Mouse (Mus musculus): ENCODE data around the gene Sertm1. TPM values are rescaled to one million over a fixed set of nuclear protein-coding genes. Genes with fewer than 3 reads are reported as not detected.

The Sertm1 gene
- 0.18 and 0.37 TPM in 2 replicates for polyA plus RNA-seq (2014; fragmentation: Nextera tagmentation; extraction: Ambion mirVana)

GRCm38 (mm10) chr3:54915643-54916071 is at the start of gene Sertm1:
TSS of gene Sertm1 (minus strand) at chr3:54915887.
- Histone ChIP-seq H3K36me3 (ENCODE audit: control insufficient read depth, insufficient read depth, low read length) (no peaks in the 10 kb centered on the region), H3K4me2 (peak within 1 kb of the TSS; percentile 88), H3K4me3 (ENCODE audit: low read depth, low read length) (peak within 1 kb of the TSS; percentile 62), H3K27me3 (ENCODE audit: control insufficient read depth, insufficient read depth, low read length) (peaks cover 32% of the 10 kb centered on the region), H3K9me3 (replicated peaks; ENCODE audit: control insufficient read depth, low read length) (no peaks in the 10 kb centered on the region), H3K4me1 (ENCODE audit: control insufficient read depth, insufficient read depth, low read length) (0 out of 2 replicates have a peak, but pooled peaks cover 2% of the 10 kb centered on the region), H3K27ac (ENCODE audit: low read depth, low read length) (no peak within 1 kb of the TSS), H3K9ac (ENCODE audit: low read depth, low read length) (peak within 1 kb of the TSS; percentile 62)
- under 1% methylated on average over 36 of the region's 38 CpGs for WGBS (ENCODE audit: insufficient replicate concordance)
- peak; percentile 85 for ATAC-seq (replicated peaks; ENCODE audit: insufficient number of reproducible peaks, low FRiP score, low TSS enrichment)

GRCm38 (mm10) chr3:54964948-54965506 is 49.3 kb upstream of the Sertm1 start:
- H3K4me2 ChIP-seq, result no peak overlapping the region
- ATAC-seq (replicated peaks; ENCODE audit: insufficient number of reproducible peaks, low FRiP score, low TSS enrichment), result no peak
- H3K9me3 ChIP-seq (replicated peaks; ENCODE audit: control insufficient read depth, low read length), result no peaks in the 10 kb centered on the region
- H3K4me1 ChIP-seq (ENCODE audit: control insufficient read depth, insufficient read depth, low read length), result no peaks in the 10 kb centered on the region
- no peak overlapping the region for H3K4me3 ChIP-seq (ENCODE audit: low read depth, low read length)
- no peak overlapping the region for H3K27ac ChIP-seq (ENCODE audit: low read depth, low read length)
- no peaks in the 10 kb centered on the region for H3K36me3 ChIP-seq (ENCODE audit: control insufficient read depth, insufficient read depth, low read length)
- no peak overlapping the region for H3K9ac ChIP-seq (ENCODE audit: low read depth, low read length)
- no peaks in the 10 kb centered on the region for H3K27me3 ChIP-seq (ENCODE audit: control insufficient read depth, insufficient read depth, low read length)
- 63% methylated on average over 3 of the region's 3 CpGs for WGBS (ENCODE audit: insufficient replicate concordance)

- H3K27me3 ChIP-seq (ENCODE audit: control insufficient read depth, insufficient read depth, low read length), result no peaks in the 10 kb centered on the region
- no peak for ATAC-seq (replicated peaks; ENCODE audit: insufficient number of reproducible peaks, low FRiP score, low TSS enrichment)
- no peaks in the 10 kb centered on the region for H3K36me3 ChIP-seq (ENCODE audit: control insufficient read depth, insufficient read depth, low read length)
- no peak overlapping the region for H3K4me2 ChIP-seq
- no peak overlapping the region for H3K4me3 ChIP-seq (ENCODE audit: low read depth, low read length)
- H3K9ac ChIP-seq (ENCODE audit: low read depth, low read length), result no peak overlapping the region
- H3K27ac ChIP-seq (ENCODE audit: low read depth, low read length), result no peak overlapping the region
- WGBS (ENCODE audit: insufficient replicate concordance), result 59% methylated on average over 6 of the region's 6 CpGs
- H3K4me1 ChIP-seq (ENCODE audit: control insufficient read depth, insufficient read depth, low read length), result no peaks in the 10 kb centered on the region
- 0 out of 2 replicates have a peak, but pooled peaks cover 2% of the 10 kb centered on the region for H3K9me3 ChIP-seq (replicated peaks; ENCODE audit: control insufficient read depth, low read length)
These were observed 27.6 kb upstream of the Sertm1 start for GRCm38 (mm10) chr3:54943067-54943810.

GRCm38 (mm10) chr3:54934535-54934934 is 18.8 kb upstream of the Sertm1 start:
- Histone ChIP-seq H3K9ac (ENCODE audit: low read depth, low read length) (no peak overlapping the region), H3K27ac (ENCODE audit: low read depth, low read length) (no peak overlapping the region), H3K4me2 (no peak overlapping the region), H3K36me3 (ENCODE audit: control insufficient read depth, insufficient read depth, low read length) (no peaks in the 10 kb centered on the region), H3K27me3 (ENCODE audit: control insufficient read depth, insufficient read depth, low read length) (no peaks in the 10 kb centered on the region), H3K4me1 (ENCODE audit: control insufficient read depth, insufficient read depth, low read length) (no peaks in the 10 kb centered on the region), H3K4me3 (ENCODE audit: low read depth, low read length) (no peak overlapping the region), H3K9me3 (replicated peaks; ENCODE audit: control insufficient read depth, low read length) (no peaks in the 10 kb centered on the region)
- no peak for ATAC-seq (replicated peaks; ENCODE audit: insufficient number of reproducible peaks, low FRiP score, low TSS enrichment)
- WGBS (ENCODE audit: insufficient replicate concordance), result 74% methylated on average over 4 of the region's 4 CpGs

GRCm38 (mm10) chr3:54932599-54932998 is 16.9 kb upstream of the Sertm1 start:
- H3K4me1 ChIP-seq (ENCODE audit: control insufficient read depth, insufficient read depth, low read length), result no peaks in the 10 kb centered on the region

GRCm38 (mm10) chr3:54920425-54920824 is 4.7 kb upstream of the Sertm1 start:
- Histone ChIP-seq H3K9ac (ENCODE audit: low read depth, low read length) (no peak overlapping the region), H3K9me3 (replicated peaks; ENCODE audit: control insufficient read depth, low read length) (no peaks in the 10 kb centered on the region), H3K36me3 (ENCODE audit: control insufficient read depth, insufficient read depth, low read length) (no peaks in the 10 kb centered on the region), H3K4me1 (ENCODE audit: control insufficient read depth, insufficient read depth, low read length) (no peaks in the 10 kb centered on the region), H3K4me2 (no peak overlapping the region), H3K27ac (ENCODE audit: low read depth, low read length) (no peak overlapping the region), H3K27me3 (ENCODE audit: control insufficient read depth, insufficient read depth, low read length) (peaks cover 15% of the 10 kb centered on the region), H3K4me3 (ENCODE audit: low read depth, low read length) (no peak overlapping the region)
- 78% methylated on average over 3 of the region's 3 CpGs for WGBS (ENCODE audit: insufficient replicate concordance)
- no peak for ATAC-seq (replicated peaks; ENCODE audit: insufficient number of reproducible peaks, low FRiP score, low TSS enrichment)

More at GRCm38 (mm10) chr3:54932599-54932998, 16.9 kb upstream of the Sertm1 start:
- H3K4me2 ChIP-seq, result no peak overlapping the region
- H3K27me3 ChIP-seq (ENCODE audit: control insufficient read depth, insufficient read depth, low read length), result no peaks in the 10 kb centered on the region
- 88% methylated on average over 4 of the region's 4 CpGs for WGBS (ENCODE audit: insufficient replicate concordance)
- no peak overlapping the region for H3K27ac ChIP-seq (ENCODE audit: low read depth, low read length)
- H3K4me3 ChIP-seq (ENCODE audit: low read depth, low read length), result no peak overlapping the region
- no peaks in the 10 kb centered on the region for H3K9me3 ChIP-seq (replicated peaks; ENCODE audit: control insufficient read depth, low read length)
- no peak overlapping the region for H3K9ac ChIP-seq (ENCODE audit: low read depth, low read length)
- ATAC-seq (replicated peaks; ENCODE audit: insufficient number of reproducible peaks, low FRiP score, low TSS enrichment), result no peak
- no peaks in the 10 kb centered on the region for H3K36me3 ChIP-seq (ENCODE audit: control insufficient read depth, insufficient read depth, low read length)

GRCm38 (mm10) chr3:54914845-54915642 is 643 bp downstream of the Sertm1 start:
- WGBS (ENCODE audit: insufficient replicate concordance), result 4% methylated on average over 31 of the region's 31 CpGs
- no peaks in the 10 kb centered on the region for H3K9me3 ChIP-seq (replicated peaks; ENCODE audit: control insufficient read depth, low read length)
- peak overlapping the region; percentile 62 for H3K9ac ChIP-seq (ENCODE audit: low read depth, low read length)
- H3K4me3 ChIP-seq (ENCODE audit: low read depth, low read length), result peak overlapping the region; percentile 62
- H3K4me1 ChIP-seq (ENCODE audit: control insufficient read depth, insufficient read depth, low read length), result 0 out of 2 replicates have a peak, but pooled peaks cover 2% of the 10 kb centered on the region
- H3K27me3 ChIP-seq (ENCODE audit: control insufficient read depth, insufficient read depth, low read length), result peaks cover 32% of the 10 kb centered on the region
- no peaks in the 10 kb centered on the region for H3K36me3 ChIP-seq (ENCODE audit: control insufficient read depth, insufficient read depth, low read length)
- peak; percentile 59 for ATAC-seq (replicated peaks; ENCODE audit: insufficient number of reproducible peaks, low FRiP score, low TSS enrichment)
- no peak overlapping the region for H3K27ac ChIP-seq (ENCODE audit: low read depth, low read length)
- peak overlapping the region; percentile 88 for H3K4me2 ChIP-seq

- Histone ChIP-seq H3K27me3 (ENCODE audit: control insufficient read depth, insufficient read depth, low read length) (0 out of 2 replicates have a peak, but pooled peaks cover 5% of the 10 kb centered on the region), H3K36me3 (ENCODE audit: control insufficient read depth, insufficient read depth, low read length) (no peaks in the 10 kb centered on the region), H3K4me3 (ENCODE audit: low read depth, low read length) (no peak overlapping the region), H3K4me1 (ENCODE audit: control insufficient read depth, insufficient read depth, low read length) (peaks cover 7% of the 10 kb centered on the region; the same call in 1 of the 2 replicates), H3K27ac (ENCODE audit: low read depth, low read length) (no peak overlapping the region), H3K9ac (ENCODE audit: low read depth, low read length) (no peak overlapping the region), H3K9me3 (replicated peaks; ENCODE audit: control insufficient read depth, low read length) (no peaks in the 10 kb centered on the region), H3K4me2 (no peak overlapping the region)
- WGBS (ENCODE audit: insufficient replicate concordance), result 70% methylated on average over 1 of the region's 1 CpGs
- ATAC-seq (replicated peaks; ENCODE audit: insufficient number of reproducible peaks, low FRiP score, low TSS enrichment), result no peak
These were observed 6.8 kb downstream of the Sertm1 start for GRCm38 (mm10) chr3:54908878-54909277.
